Mouse (Mus musculus): Measurements from ENCODE around the gene Ociad2. TPM values are rescaled to one million over a fixed set of nuclear protein-coding genes. Genes with fewer than 3 reads are reported as not detected.
A peak's percentile ranks its signal among the peaks of the same experiment; 100 is the strongest.

The Ociad2 gene
- polyA plus RNA-seq, 1 experiment from 2014 or later, result 17.0 TPM

- Histone ChIP-seq H3K9ac (no peak overlapping the region), H3K36me3 (no peaks in the 10 kb centered on the region), H3K27ac (replicated peaks) (no peak overlapping the region), H3K27me3 (replicated peaks) (peaks cover 4% of the 10 kb centered on the region; the same call in 1 of the 2 replicates), H3K4me1 (peaks cover 21% of the 10 kb centered on the region), H3K4me3 (no peak overlapping the region), H3K4me2 (no peak overlapping the region), H3K9me3 (no peaks in the 10 kb centered on the region)
- 44% methylated on average over 7 of the region's 7 CpGs for WGBS
- no peak for ATAC-seq (ENCODE audit: extremely low read depth, insufficient number of reproducible peaks, low FRiP score, low TSS enrichment)
Observed at GRCm38 (mm10) chr5:73353519-73353918, 12.7 kb upstream of the Ociad2 start.

- Histone ChIP-seq H3K27me3 (replicated peaks) (peaks cover 7% of the 10 kb centered on the region; the same call in 1 of the 2 replicates), H3K9ac (no peak overlapping the region), H3K27ac (replicated peaks) (no peak overlapping the region), H3K4me3 (no peak overlapping the region), H3K4me1 (peaks cover 24% of the 10 kb centered on the region), H3K9me3 (no peaks in the 10 kb centered on the region), H3K4me2 (no peak overlapping the region), H3K36me3 (no peaks in the 10 kb centered on the region)
- 92% methylated on average over 1 of the region's 1 CpGs for WGBS
- no peak for ATAC-seq (ENCODE audit: extremely low read depth, insufficient number of reproducible peaks, low FRiP score, low TSS enrichment)
Observed at GRCm38 (mm10) chr5:73351796-73352195, 11.0 kb upstream of the Ociad2 start.

- WGBS, result 68% methylated on average over 5 of the region's 5 CpGs
- no peak for ATAC-seq (ENCODE audit: extremely low read depth, insufficient number of reproducible peaks, low FRiP score, low TSS enrichment)
Observed at GRCm38 (mm10) chr5:73349514-73349913, 8.7 kb upstream of the Ociad2 start.

GRCm38 (mm10) chr5:73345254-73345653 lies 4.4 kb upstream of the Ociad2 start:
- H3K9me3 ChIP-seq, result no peaks in the 10 kb centered on the region
- H3K27me3 ChIP-seq (replicated peaks), result peaks cover 20% of the 10 kb centered on the region; the same call in 1 of the 2 replicates
- WGBS, result 90% methylated on average over 4 of the region's 4 CpGs
- H3K9ac ChIP-seq, result no peak overlapping the region
- no peak for ATAC-seq (ENCODE audit: extremely low read depth, insufficient number of reproducible peaks, low FRiP score, low TSS enrichment)
- no peak overlapping the region for H3K4me2 ChIP-seq
- H3K4me3 ChIP-seq, result no peak overlapping the region
- peaks cover 15% of the 10 kb centered on the region for H3K4me1 ChIP-seq
- H3K36me3 ChIP-seq, result no peaks in the 10 kb centered on the region
- no peak overlapping the region for H3K27ac ChIP-seq (replicated peaks)

More at GRCm38 (mm10) chr5:73349514-73349913, 8.7 kb upstream of the Ociad2 start:
- no peak overlapping the region for H3K4me3 ChIP-seq
- no peak overlapping the region for H3K27ac ChIP-seq (replicated peaks)
- H3K27me3 ChIP-seq (replicated peaks), result peaks cover 8% of the 10 kb centered on the region; the same call in 1 of the 2 replicates
- H3K36me3 ChIP-seq, result no peaks in the 10 kb centered on the region
- H3K9ac ChIP-seq, result no peak overlapping the region
- no peak overlapping the region for H3K4me2 ChIP-seq
- H3K9me3 ChIP-seq, result no peaks in the 10 kb centered on the region
- peaks cover 24% of the 10 kb centered on the region for H3K4me1 ChIP-seq

GRCm38 (mm10) chr5:73344310-73344709 lies 3.5 kb upstream of the Ociad2 start:
- Histone ChIP-seq H3K36me3 (no peaks in the 10 kb centered on the region), H3K4me1 (peaks cover 15% of the 10 kb centered on the region), H3K4me2 (no peak overlapping the region), H3K4me3 (no peak overlapping the region), H3K9me3 (no peaks in the 10 kb centered on the region), H3K27me3 (replicated peaks) (peaks cover 18% of the 10 kb centered on the region; the same call in 1 of the 2 replicates), H3K27ac (replicated peaks) (0 out of 2 replicates have a peak overlapping the region, but pooled peaks have one; percentile 20), H3K9ac (no peak overlapping the region)
- no peak for ATAC-seq (ENCODE audit: extremely low read depth, insufficient number of reproducible peaks, low FRiP score, low TSS enrichment)
- 41% methylated on average over 10 of the region's 10 CpGs for WGBS

GRCm38 (mm10) chr5:73342701-73343355 lies 2.0 kb upstream of the Ociad2 start:
- Histone ChIP-seq H3K4me2 (no peak overlapping the region), H3K9ac (no peak overlapping the region), H3K4me3 (no peak overlapping the region), H3K27me3 (replicated peaks) (peaks cover 18% of the 10 kb centered on the region; the same call in 1 of the 2 replicates), H3K36me3 (no peaks in the 10 kb centered on the region), H3K27ac (replicated peaks) (no peak overlapping the region), H3K9me3 (no peaks in the 10 kb centered on the region), H3K4me1 (peaks cover 15% of the 10 kb centered on the region)
- no peak for ATAC-seq (ENCODE audit: extremely low read depth, insufficient number of reproducible peaks, low FRiP score, low TSS enrichment)
- WGBS, result 84% methylated on average over 22 of the region's 22 CpGs

- H3K27ac ChIP-seq (replicated peaks), result no peak overlapping the region
- H3K4me1 ChIP-seq, result peaks cover 42% of the 10 kb centered on the region
- no peaks in the 10 kb centered on the region for H3K9me3 ChIP-seq
- 90% methylated on average over 9 of the region's 9 CpGs for WGBS
- ATAC-seq (ENCODE audit: extremely low read depth, insufficient number of reproducible peaks, low FRiP score, low TSS enrichment), result no peak
- no peak overlapping the region for H3K9ac ChIP-seq
- peaks cover 14% of the 10 kb centered on the region; the same call in 1 of the 2 replicates for H3K27me3 ChIP-seq (replicated peaks)
- no peaks in the 10 kb centered on the region for H3K36me3 ChIP-seq
- no peak overlapping the region for H3K4me3 ChIP-seq
- no peak overlapping the region for H3K4me2 ChIP-seq
Observed at GRCm38 (mm10) chr5:73339779-73340722, 777 bp downstream of the Ociad2 start.

GRCm38 (mm10) chr5:73338832-73339163 lies 2.0 kb downstream of the Ociad2 start:
- H3K9me3 ChIP-seq, result no peaks in the 10 kb centered on the region
- peak overlapping the region; percentile 82 for H3K9ac ChIP-seq
- no peak for ATAC-seq (ENCODE audit: extremely low read depth, insufficient number of reproducible peaks, low FRiP score, low TSS enrichment)
- WGBS, result 50% methylated on average over 14 of the region's 14 CpGs
- H3K36me3 ChIP-seq, result no peaks in the 10 kb centered on the region
- peaks cover 44% of the 10 kb centered on the region for H3K4me1 ChIP-seq
- H3K4me3 ChIP-seq, result peak overlapping the region; percentile 69
- H3K27ac ChIP-seq (replicated peaks), result peak overlapping the region; percentile 64
- H3K27me3 ChIP-seq (replicated peaks), result peaks cover 14% of the 10 kb centered on the region; the same call in 1 of the 2 replicates
- H3K4me2 ChIP-seq, result peak overlapping the region; percentile 88

- H3K4me3 ChIP-seq, result peak overlapping the region; percentile 69
- WGBS, result 4% methylated on average over 34 of the region's 41 CpGs
- H3K4me1 ChIP-seq, result peaks cover 44% of the 10 kb centered on the region
- no peak for ATAC-seq (ENCODE audit: extremely low read depth, insufficient number of reproducible peaks, low FRiP score, low TSS enrichment)
- peak overlapping the region; percentile 82 for H3K9ac ChIP-seq
- peaks cover 14% of the 10 kb centered on the region; the same call in 1 of the 2 replicates for H3K27me3 ChIP-seq (replicated peaks)
- H3K4me2 ChIP-seq, result peak overlapping the region; percentile 88
- H3K36me3 ChIP-seq, result no peaks in the 10 kb centered on the region
- H3K27ac ChIP-seq (replicated peaks), result peak overlapping the region; percentile 64
- no peaks in the 10 kb centered on the region for H3K9me3 ChIP-seq
Observed at GRCm38 (mm10) chr5:73337961-73338831, 2.6 kb downstream of the Ociad2 start.

- Histone ChIP-seq H3K36me3 (no peaks in the 10 kb centered on the region), H3K27me3 (replicated peaks) (peaks cover 6% of the 10 kb centered on the region; the same call in 1 of the 2 replicates), H3K27ac (replicated peaks) (no peak overlapping the region), H3K9ac (no peak overlapping the region), H3K9me3 (no peaks in the 10 kb centered on the region), H3K4me1 (peaks cover 48% of the 10 kb centered on the region), H3K4me2 (peak overlapping the region; percentile 16; the same call in 1 of the 2 replicates), H3K4me3 (no peak overlapping the region)
- no peak for ATAC-seq (ENCODE audit: extremely low read depth, insufficient number of reproducible peaks, low FRiP score, low TSS enrichment)
- 26% methylated on average over 5 of the region's 5 CpGs for WGBS
Observed at GRCm38 (mm10) chr5:73336448-73336847, 4.4 kb downstream of the Ociad2 start.

Measured in heart, embryonic 13.5 days (tissue).